Mouse (Mus musculus) intestine, embryonic 16.5 days (tissue): ENCODE results near the gene Galt. TPM values are rescaled to one million over a fixed set of nuclear protein-coding genes. Genes with fewer than 3 reads are reported as not detected.
"Not testable (repeated sequence)": the region's sequence is repeated elsewhere in the genome, so short reads cannot be mapped to it uniquely, and the experiment has no call there.

ENCODE experiments used
- ATAC-seq: fragments of 200-750 bp; cut with Nextera tagmentation; 2 replicates; pipeline ENCODE4 v1.8.0; 2017; ENCODE audit warnings: moderate TSS enrichment, moderate library complexity
- H3K27ac ChIP-seq: fragments of 300-500 bp; sonication (generic); 2 replicates; pipeline ENCODE4 v1.5.1; 2014; ENCODE audit warnings: mild to moderate bottlenecking, low read length
- H3K27me3 ChIP-seq: fragments of 300-500 bp; sonication (generic); replicated peaks from 2 replicates; pipeline ENCODE4 v1.6.1; 2014; ENCODE audit warnings: low read length, control low read depth, mixed read lengths; ENCODE audit not compliant: control insufficient read depth, insufficient read depth
- H3K36me3 ChIP-seq: fragments of 300-500 bp; sonication (generic); 2 replicates; pipeline ENCODE4 v1.6.1; 2014; ENCODE audit warnings: low read length, control low read depth; ENCODE audit not compliant: control insufficient read depth, insufficient read depth
- H3K4me1 ChIP-seq: fragments of 300-500 bp; sonication (generic); 2 replicates; pipeline ENCODE4 v1.6.1; 2014; ENCODE audit warnings: low read length, control low read depth, mixed read lengths; ENCODE audit not compliant: control insufficient read depth, insufficient read depth
- H3K4me2 ChIP-seq: fragments of 300-500 bp; sonication (generic); 2 replicates; pipeline ENCODE4 v1.6.1; 2014; ENCODE audit warnings: low read depth, low read length, control low read depth
- H3K4me3 ChIP-seq: fragments of 300-500 bp; sonication (generic); 2 replicates; pipeline ENCODE4 v1.5.1; 2014; ENCODE audit warnings: mild to moderate bottlenecking, low read length
- H3K9ac ChIP-seq: fragments of 300-500 bp; sonication (generic); 2 replicates; pipeline ENCODE4 v1.6.1; 2014; ENCODE audit warnings: low read depth, low read length
- H3K9me3 ChIP-seq: fragments of 300-500 bp; sonication (generic); 2 replicates; pipeline ENCODE4 v1.6.1; 2016; ENCODE audit warnings: low read length, control low read depth; ENCODE audit not compliant: control insufficient read depth
- WGBS: fragments of 180-500 bp; shearing (Covaris S2); extraction: QIAGEN DNeasy Blood & Tissue Kit; methylation state at CpG from one replicate; pipeline ENCODE4 v1.1.7; 2014; 5-methylcytosine and 5-hydroxymethylcytosine counted together
- polyA plus RNA-seq: library from polyadenylated mRNA; unstranded; fragments of >200 nt; fragmentation: Nextera tagmentation; extraction: Ambion mirVana; gene quantifications from 2 replicates; pipeline ENCODE4 v1.2.1, GENCODE M21; 2015

Galt gene
- polyA plus RNA-seq, 1 experiment from 2014 or later = 93.4 TPM

DNA sequence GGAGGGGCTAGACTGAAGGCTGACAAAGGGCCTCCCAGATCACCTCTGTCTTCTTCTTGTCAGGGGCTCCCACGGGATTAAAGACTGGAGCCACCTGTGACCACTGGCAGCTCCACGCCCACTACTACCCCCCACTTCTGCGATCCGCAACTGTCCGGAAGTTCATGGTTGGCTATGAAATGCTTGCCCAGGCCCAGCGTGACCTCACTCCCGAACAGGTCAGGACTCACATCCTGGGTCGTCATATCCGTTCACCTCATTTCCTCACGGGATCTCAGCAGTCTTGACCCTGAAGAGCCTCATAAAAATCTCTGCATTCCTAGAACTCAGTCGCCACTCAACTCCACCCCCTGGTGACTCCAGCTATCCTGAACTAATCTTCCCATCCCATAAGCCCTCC is 3.0 kb downstream of the Galt start:
- no peak for ATAC-seq
- Histone ChIP-seq H3K36me3 (0 out of 2 replicates have a peak, but pooled peaks cover 6% of the 10 kb centered on the region), H3K4me3 (no peak overlapping the region), H3K9ac (0 out of 2 replicates have a peak overlapping the region, but pooled peaks have one; percentile 33), H3K27ac (peak overlapping the region; percentile 95), H3K27me3 (no peaks in the 10 kb centered on the region), H3K4me2 (no peak overlapping the region), H3K9me3 (no peaks in the 10 kb centered on the region), H3K4me1 (peaks cover 47% of the 10 kb centered on the region)
- 77% methylated on average over 11 of the region's 11 CpGs for WGBS

DNA sequence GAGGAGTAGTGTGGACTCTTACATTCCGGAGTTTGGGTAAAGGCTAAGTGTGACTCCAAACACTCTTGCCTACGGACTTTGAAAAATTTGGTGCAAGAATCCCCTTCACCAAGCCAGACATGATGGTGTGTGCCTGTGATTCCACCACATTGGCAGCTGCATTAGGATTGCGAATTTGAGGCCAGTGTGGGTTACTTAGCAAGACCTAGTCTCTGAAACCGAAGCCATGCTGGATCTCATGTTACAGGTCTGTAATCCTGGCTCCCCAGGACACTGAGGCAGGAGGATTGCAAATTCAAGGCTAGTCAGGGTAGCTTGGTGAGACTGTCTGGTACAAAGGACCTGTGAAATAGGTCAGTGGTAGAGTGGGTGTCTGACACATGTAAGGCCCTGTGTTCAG is 3.7 kb downstream of the Galt start:
- Histone ChIP-seq H3K27ac (peak overlapping the region; percentile 95), H3K4me2 (peak overlapping the region; percentile 31; the same call in 1 of the 2 replicates), H3K27me3 (no peaks in the 10 kb centered on the region), H3K36me3 (0 out of 2 replicates have a peak, but pooled peaks cover 6% of the 10 kb centered on the region), H3K9ac (peak overlapping the region; percentile 73; the same call in 1 of the 2 replicates), H3K9me3 (no peaks in the 10 kb centered on the region), H3K4me1 (peaks cover 47% of the 10 kb centered on the region), H3K4me3 (no peak overlapping the region)
- no peak for ATAC-seq
- 90% methylated on average over 4 of the region's 4 CpGs for WGBS

DNA sequence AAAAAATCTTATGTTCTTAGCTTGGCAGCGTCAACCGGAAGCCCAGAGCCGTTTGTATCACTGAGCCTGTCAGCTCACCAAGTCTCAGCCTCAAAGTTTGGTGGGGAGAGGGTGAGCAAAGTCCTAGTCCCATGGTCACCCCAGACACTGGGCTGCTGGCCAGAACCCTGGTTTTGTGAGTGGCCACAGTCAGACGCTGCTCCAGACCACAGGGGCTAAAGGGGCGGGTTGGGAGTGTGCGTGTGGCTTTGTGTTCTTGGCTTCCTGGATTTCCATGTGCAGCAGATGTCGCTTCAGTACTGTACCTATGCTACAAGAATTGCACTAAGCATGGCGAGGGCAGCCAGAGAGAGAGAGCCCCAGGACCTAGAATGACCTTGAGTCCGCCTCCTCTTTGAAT is 4.2 kb downstream of the Galt start:
- peaks cover 47% of the 10 kb centered on the region for H3K4me1 ChIP-seq
- peak overlapping the region; percentile 73 for H3K9ac ChIP-seq
- H3K9me3 ChIP-seq = no peaks in the 10 kb centered on the region
- no peak for ATAC-seq
- H3K36me3 ChIP-seq = 0 out of 2 replicates have a peak, but pooled peaks cover 6% of the 10 kb centered on the region
- H3K4me2 ChIP-seq = peak overlapping the region; percentile 75; the same call in 1 of the 2 replicates
- H3K4me3 ChIP-seq = no peak overlapping the region
- H3K27me3 ChIP-seq = no peaks in the 10 kb centered on the region
- 76% methylated on average over 9 of the region's 9 CpGs for WGBS
- peak overlapping the region; percentile 95 for H3K27ac ChIP-seq

DNA sequence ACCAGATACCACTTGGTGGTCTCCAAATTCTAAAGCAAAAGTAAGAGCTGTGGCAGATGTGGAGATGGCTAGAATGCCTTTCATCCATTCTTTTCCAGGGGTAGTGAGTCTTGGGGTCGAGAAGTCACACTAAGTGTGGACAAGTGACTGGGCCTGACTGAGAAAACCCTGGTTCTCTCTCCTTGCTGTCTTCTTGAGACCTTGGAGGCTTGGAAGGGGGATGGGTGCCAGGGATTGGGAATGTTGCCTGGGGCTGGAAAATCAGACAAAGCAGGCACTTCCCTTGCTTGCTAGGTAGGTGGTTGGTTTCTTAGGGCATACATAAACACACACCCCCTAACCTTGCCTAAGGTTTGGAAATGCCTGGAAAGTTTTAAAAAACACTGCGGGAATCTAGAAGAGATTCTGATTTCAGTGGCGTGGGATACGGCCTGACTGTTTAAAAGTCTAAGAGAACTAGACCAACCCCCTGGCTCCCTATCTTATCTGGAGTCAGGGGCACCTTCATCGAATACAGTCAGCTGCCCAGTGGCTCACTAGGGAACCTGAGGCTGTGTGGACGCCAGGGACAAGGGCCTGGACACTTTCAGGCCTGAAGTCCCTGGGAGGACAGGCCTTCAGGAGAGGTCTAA is 4.7 kb downstream of the Galt start:
- H3K36me3 ChIP-seq = 0 out of 2 replicates have a peak, but pooled peaks cover 6% of the 10 kb centered on the region
- WGBS = 34% methylated on average over 6 of the region's 6 CpGs
- peak overlapping the region; percentile 95 for H3K27ac ChIP-seq
- peaks cover 45% of the 10 kb centered on the region for H3K4me1 ChIP-seq
- no peaks in the 10 kb centered on the region for H3K27me3 ChIP-seq
- H3K4me3 ChIP-seq = peak overlapping the region; percentile 52
- H3K9ac ChIP-seq = peak overlapping the region; percentile 73
- H3K9me3 ChIP-seq = no peaks in the 10 kb centered on the region
- H3K4me2 ChIP-seq = peak overlapping the region; percentile 75
- peak; percentile 37 for ATAC-seq

DNA sequence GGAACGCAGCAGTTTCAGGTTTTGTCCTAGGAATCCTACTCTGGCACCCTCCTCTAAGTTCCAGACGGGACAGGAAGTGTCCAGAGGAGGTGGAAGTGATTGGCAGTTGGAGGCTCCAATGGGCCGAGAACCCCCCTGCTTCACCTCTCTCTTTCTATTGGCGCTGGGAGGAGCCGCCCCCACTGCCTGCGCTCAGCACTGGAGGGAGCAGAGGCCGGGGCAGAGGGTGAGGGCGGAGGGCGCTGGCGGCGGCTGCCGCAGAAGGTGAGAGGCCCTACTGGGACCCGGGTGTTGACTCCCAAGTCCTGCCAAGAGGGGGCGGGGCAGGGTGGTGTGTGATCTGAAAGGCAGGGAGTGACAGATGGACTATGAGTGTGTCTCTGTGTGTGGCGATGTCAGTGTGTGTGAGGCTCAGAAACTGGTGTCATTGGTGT is 5.3 kb downstream of the Galt start:
- WGBS = under 1% methylated on average over 15 of the region's 15 CpGs
- no peaks in the 10 kb centered on the region for H3K9me3 ChIP-seq
- peak overlapping the region; percentile 75 for H3K4me2 ChIP-seq
- peak overlapping the region; percentile 73 for H3K9ac ChIP-seq
- 0 out of 2 replicates have a peak, but pooled peaks cover 6% of the 10 kb centered on the region for H3K36me3 ChIP-seq
- peak overlapping the region; percentile 95 for H3K27ac ChIP-seq
- ATAC-seq = peak; percentile 94
- H3K4me1 ChIP-seq = peaks cover 42% of the 10 kb centered on the region
- no peaks in the 10 kb centered on the region for H3K27me3 ChIP-seq
- H3K4me3 ChIP-seq = peak overlapping the region; percentile 52

DNA sequence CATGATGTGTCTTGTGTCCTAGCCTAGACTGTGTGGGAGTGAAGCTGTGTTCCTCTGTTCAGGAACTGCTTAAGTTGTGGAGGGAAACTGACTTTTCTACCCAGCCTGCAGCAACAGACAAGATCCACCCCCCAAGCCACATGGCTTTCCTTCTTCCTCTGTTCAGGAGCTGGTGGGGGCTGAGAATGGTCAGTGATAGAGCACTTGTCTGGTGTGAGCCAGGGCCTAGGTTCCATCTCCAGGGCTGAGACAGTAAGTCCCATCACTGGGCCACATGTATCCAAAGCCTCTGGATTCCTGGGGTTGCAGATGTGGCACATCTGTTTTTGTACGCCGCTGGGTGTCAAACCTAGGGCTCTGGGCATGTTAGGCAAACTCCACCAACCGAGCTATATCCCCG is 5.9 kb downstream of the Galt start:
- ATAC-seq = peak; percentile 6; the same call in 1 of the 2 replicates
- WGBS = 66% methylated on average over 4 of the region's 4 CpGs
- H3K4me2 ChIP-seq = peak overlapping the region; percentile 75
- peak overlapping the region; percentile 95 for H3K27ac ChIP-seq
- 0 out of 2 replicates have a peak, but pooled peaks cover 6% of the 10 kb centered on the region for H3K36me3 ChIP-seq
- no peaks in the 10 kb centered on the region for H3K9me3 ChIP-seq
- peak overlapping the region; percentile 73 for H3K9ac ChIP-seq
- peaks cover 42% of the 10 kb centered on the region for H3K4me1 ChIP-seq
- H3K27me3 ChIP-seq = no peaks in the 10 kb centered on the region
- peak overlapping the region; percentile 52 for H3K4me3 ChIP-seq

DNA sequence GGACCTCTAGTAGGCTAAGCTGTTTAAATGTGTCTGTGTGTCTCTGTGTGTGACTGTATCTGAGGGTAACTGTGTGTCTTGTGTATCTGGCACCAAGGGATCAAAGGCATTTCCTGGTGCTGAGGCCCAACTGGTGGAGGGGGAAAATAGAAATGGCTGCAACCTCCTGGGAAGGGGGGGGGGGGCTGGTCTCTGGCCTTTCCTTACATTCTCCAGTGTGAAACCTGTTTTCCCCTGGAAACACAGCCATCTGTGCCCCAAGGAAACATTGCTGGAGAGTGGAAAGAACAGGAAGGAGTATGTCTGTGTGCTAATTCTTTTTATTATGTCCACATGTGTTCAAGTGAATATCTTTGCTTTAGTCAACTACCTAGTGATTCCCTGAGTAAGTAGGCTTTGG is 6.7 kb downstream of the Galt start:
- H3K36me3 ChIP-seq = 0 out of 2 replicates have a peak, but pooled peaks cover 6% of the 10 kb centered on the region
- H3K4me3 ChIP-seq = peak overlapping the region; percentile 52
- peak overlapping the region; percentile 95 for H3K27ac ChIP-seq
- peak overlapping the region; percentile 73 for H3K9ac ChIP-seq
- no peaks in the 10 kb centered on the region for H3K9me3 ChIP-seq
- peaks cover 36% of the 10 kb centered on the region for H3K4me1 ChIP-seq
- ATAC-seq = no peak
- H3K4me2 ChIP-seq = peak overlapping the region; percentile 75
- H3K27me3 ChIP-seq = no peaks in the 10 kb centered on the region

DNA sequence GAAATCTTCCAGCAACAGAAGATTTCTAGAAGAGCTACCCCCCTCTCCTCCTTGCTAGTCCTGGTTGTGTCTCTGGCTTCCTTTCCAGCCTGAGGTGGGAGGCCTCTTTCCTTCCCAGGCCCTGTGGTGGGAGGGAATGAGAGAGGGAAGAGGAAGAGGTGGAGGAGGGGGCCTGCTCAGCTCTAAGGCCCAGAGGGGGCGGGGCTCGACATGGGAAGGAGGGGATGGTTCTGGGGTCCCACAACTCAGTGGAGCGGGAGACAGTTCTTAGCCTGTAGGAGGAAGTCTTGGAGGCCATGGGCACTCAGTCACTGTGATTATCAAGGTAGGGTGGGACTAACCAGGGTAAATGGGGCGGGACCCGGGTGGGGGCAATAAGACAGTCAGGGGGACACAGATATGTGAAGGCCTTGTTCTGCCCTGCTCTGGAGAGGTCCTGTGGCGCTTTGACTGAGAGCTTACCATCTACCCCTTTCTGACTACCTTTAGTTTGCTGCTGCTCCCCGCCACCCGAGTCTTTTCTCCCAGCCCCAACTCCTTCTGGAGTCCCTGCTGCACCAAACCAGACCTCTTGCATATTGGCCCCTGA is 7.2 kb downstream of the Galt start:
- Histone ChIP-seq H3K4me3 (peak overlapping the region; percentile 19; the same call in 1 of the 2 replicates), H3K4me2 (peak overlapping the region; percentile 75)
- WGBS = 33% methylated on average over 8 of the region's 8 CpGs

DNA sequence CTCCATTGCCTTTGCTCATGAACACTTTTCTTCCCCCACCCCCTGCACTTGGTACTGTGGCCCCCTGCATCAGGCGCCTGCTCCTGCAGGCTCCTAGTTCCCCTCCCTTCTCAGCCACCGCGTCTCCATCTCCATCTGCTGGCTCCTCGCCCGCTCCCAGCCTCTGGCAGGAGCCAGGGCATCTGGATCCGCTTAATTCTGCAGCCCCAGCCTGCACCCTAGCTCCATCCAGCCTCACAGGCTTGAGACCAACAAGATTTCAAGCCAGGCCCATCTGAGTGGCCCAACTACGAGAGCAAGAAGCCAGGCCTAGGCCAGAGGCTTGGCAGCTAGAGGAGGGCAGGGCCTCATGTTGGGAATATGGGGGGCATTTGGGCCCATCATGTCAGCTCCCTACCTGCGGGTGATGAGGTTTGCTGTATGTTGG is 7.7 kb downstream of the Galt start:
- peak overlapping the region; percentile 95 for H3K27ac ChIP-seq
- peaks cover 29% of the 10 kb centered on the region for H3K4me1 ChIP-seq
- H3K9me3 ChIP-seq, ATAC-seq, H3K36me3 ChIP-seq, H3K27me3 ChIP-seq: not testable (repeated sequence)
- peak overlapping the region; percentile 75 for H3K4me2 ChIP-seq
- H3K9ac ChIP-seq = peak overlapping the region; percentile 53; the same call in 1 of the 2 replicates
- H3K4me3 ChIP-seq = peak overlapping the region; percentile 19; the same call in 1 of the 2 replicates
- 41% methylated on average over 8 of the region's 8 CpGs for WGBS

More for the DNA sequence above, 7.2 kb downstream of the Galt start:
- H3K36me3 ChIP-seq = 0 out of 2 replicates have a peak, but pooled peaks cover 4% of the 10 kb centered on the region
- no peaks in the 10 kb centered on the region for H3K9me3 ChIP-seq
- peak overlapping the region; percentile 53 for H3K9ac ChIP-seq
- H3K4me1 ChIP-seq = peaks cover 34% of the 10 kb centered on the region
- H3K27me3 ChIP-seq = no peaks in the 10 kb centered on the region
- peak overlapping the region; percentile 95 for H3K27ac ChIP-seq
- ATAC-seq = peak; percentile 2; the same call in 1 of the 2 replicates
